Mouse (Mus musculus) liver, postnatal 0 days (tissue): ENCODE data around the gene Zg16. TPM values are rescaled to one million over a fixed set of nuclear protein-coding genes. Genes with fewer than 3 reads are reported as not detected.

Experiments used
- ATAC-seq: fragments of 200-750 bp; cut with Nextera tagmentation; 2 replicates; pipeline ENCODE4 v1.8.0; 2017; ENCODE audit warnings: mild to moderate bottlenecking, moderate library complexity
- DNase-seq: peaks from one replicate; pipeline ENCODE4 v3.0.0-alpha.2; 2016
- H3K27ac ChIP-seq: fragments of 300-500 bp; sonication (generic); 2 replicates; pipeline ENCODE4 v1.5.1; 2014; ENCODE audit warnings: antibody characterized with exemption, moderate library complexity, mild to moderate bottlenecking, low read depth
- H3K27me3 ChIP-seq: fragments of 300-500 bp; sonication (generic); 2 replicates; pipeline ENCODE4 v1.6.1; 2014; ENCODE audit warnings: low read length, control low read depth, mixed read lengths; ENCODE audit not compliant: insufficient read depth
- H3K36me3 ChIP-seq: fragments of 300-500 bp; sonication (generic); replicated peaks from 2 replicates; pipeline ENCODE4 v1.6.1; 2014; ENCODE audit warnings: mild to moderate bottlenecking, control low read depth, low read length, moderate library complexity, mixed read lengths; ENCODE audit not compliant: insufficient read depth
- H3K4me1 ChIP-seq: fragments of 300-500 bp; sonication (generic); 2 replicates; pipeline ENCODE4 v1.6.1; 2014; ENCODE audit warnings: antibody characterized with exemption, mild to moderate bottlenecking, control low read depth; ENCODE audit not compliant: insufficient read depth
- H3K4me2 ChIP-seq: fragments of 300-500 bp; sonication (generic); 2 replicates; pipeline ENCODE4 v1.6.1; 2014; ENCODE audit warnings: low read depth, mild to moderate bottlenecking, low read length, moderate library complexity, mixed read lengths
- H3K4me3 ChIP-seq: fragments of 300-500 bp; sonication (generic); 2 replicates; pipeline ENCODE4 v1.5.1; 2014; ENCODE audit warnings: low read depth, low read length
- H3K9ac ChIP-seq: fragments of 300-500 bp; sonication (generic); replicated peaks from 2 replicates; pipeline ENCODE4 v1.6.1; 2014; ENCODE audit warnings: mild to moderate bottlenecking, moderate library complexity
- H3K9me3 ChIP-seq: fragments of 300-500 bp; sonication (generic); 2 replicates; pipeline ENCODE4 v1.6.1; 2016; ENCODE audit warnings: mild to moderate bottlenecking, control low read depth, low read length, mixed read lengths
- CTCF ChIP-seq: sonication (generic); IDR thresholded peaks from 2 replicates; pipeline ENCODE4 v1.5.1; 2016; ENCODE audit warnings: antibody characterized with exemption, low read depth
- EP300 ChIP-seq: IDR thresholded peaks from 2 replicates; pipeline ENCODE4 v1.6.1; 2016; ENCODE audit warnings: antibody characterized with exemption, low read depth, mild to moderate bottlenecking
- WGBS: fragments of 180-500 bp; shearing (Covaris S2); extraction: QIAGEN DNeasy Blood & Tissue Kit; methylation state at CpG from one replicate; pipeline ENCODE4 v1.1.7; 2014; ENCODE audit not compliant: insufficient replicate concordance; 5-methylcytosine and 5-hydroxymethylcytosine counted together
- microRNA-seq: library from miRNA; unstranded; fragments of <30 nt; microRNA quantifications from one replicate; pipeline ENCODE4, GENCODE M21; 2016
- polyA plus RNA-seq: library from polyadenylated mRNA; unstranded; fragments of >200 nt; fragmentation: Nextera tagmentation; extraction: Ambion mirVana; gene quantifications from 2 replicates; pipeline ENCODE4 v1.2.1, GENCODE M21; 2015

Gene Zg16
- polyA plus RNA-seq, 1 experiment from 2014 or later, result 0.59 TPM

GRCm38 (mm10) chr7:127008239-127009019 is 78.7 kb downstream of the Zg16 start:
- H3K4me3 ChIP-seq, result no peak overlapping the region
- 44% methylated on average over 9 of the region's 9 CpGs for WGBS
- H3K4me1 ChIP-seq, result peaks cover 32% of the 10 kb centered on the region

GRCm38 (mm10) chr7:127007313-127008024 is 79.7 kb downstream of the Zg16 start:
- Histone ChIP-seq H3K9me3 (no peaks in the 10 kb centered on the region), H3K9ac (no peak overlapping the region), H3K27me3 (no peaks in the 10 kb centered on the region), H3K4me2 (no peak overlapping the region), H3K4me3 (no peak overlapping the region), H3K4me1 (peaks cover 28% of the 10 kb centered on the region), H3K27ac (peak overlapping the region; percentile 94), H3K36me3 (no peaks in the 10 kb centered on the region; the same call in 1 of the 2 replicates)
- ATAC-seq (no peak), DNase-seq (no peak)
- TF ChIP-seq EP300 (no peak), CTCF (no peak)
- WGBS, result 81% methylated on average over 6 of the region's 6 CpGs

More at GRCm38 (mm10) chr7:127008239-127009019, 78.7 kb downstream of the Zg16 start:
- peak overlapping the region; percentile 52 for H3K9ac ChIP-seq
- H3K9me3 ChIP-seq, result no peaks in the 10 kb centered on the region
- TF ChIP-seq EP300, result peak; percentile 7
- TF ChIP-seq CTCF, result no peak
- peak overlapping the region; percentile 94 for H3K27ac ChIP-seq
- H3K27me3 ChIP-seq, result no peaks in the 10 kb centered on the region
- peak overlapping the region; percentile 1 for H3K4me2 ChIP-seq
- DNase-seq (peak; percentile 72), ATAC-seq (peak; percentile 93)
- H3K36me3 ChIP-seq, result peaks cover 4% of the 10 kb centered on the region; the same call in 1 of the 2 replicates

- 87% methylated on average over 4 of the region's 4 CpGs for WGBS
- Histone ChIP-seq H3K4me1 (peaks cover 21% of the 10 kb centered on the region), H3K4me2 (no peak overlapping the region), H3K9me3 (no peaks in the 10 kb centered on the region), H3K27ac (no peak overlapping the region), H3K9ac (no peak overlapping the region), H3K36me3 (no peaks in the 10 kb centered on the region; the same call in 1 of the 2 replicates), H3K27me3 (no peaks in the 10 kb centered on the region), H3K4me3 (no peak overlapping the region)
- ATAC-seq, result no peak
- TF ChIP-seq CTCF (peak; percentile 54), EP300 (no peak)
- no peak for DNase-seq
Measured at GRCm38 (mm10) chr7:127004122-127004875, 82.8 kb downstream of the Zg16 start.

- no peak for TF ChIP-seq EP300
- TF ChIP-seq CTCF, result no peak
- H3K4me3 ChIP-seq, result no peak overlapping the region
- H3K27ac ChIP-seq, result no peak overlapping the region
- 82% methylated on average over 5 of the region's 5 CpGs for WGBS
- H3K27me3 ChIP-seq, result no peaks in the 10 kb centered on the region
- H3K4me1 ChIP-seq, result peaks cover 15% of the 10 kb centered on the region
- H3K9ac ChIP-seq, result no peak overlapping the region
- no peaks in the 10 kb centered on the region for H3K9me3 ChIP-seq
- H3K4me2 ChIP-seq, result no peak overlapping the region
- DNase-seq (no peak), ATAC-seq (no peak)
- peaks cover 2% of the 10 kb centered on the region; the same call in 1 of the 2 replicates for H3K36me3 ChIP-seq
Measured at GRCm38 (mm10) chr7:127003620-127004019, 83.5 kb downstream of the Zg16 start.

Small RNAs within 50 kb of the gene (microRNA-seq; reads per million reads assigned to microRNA genes)
- gene Gm44343, result not detected

Other genes starting within 250 kb of the Zg16 start
- gene Doc2a, start 239.9 kb downstream of the Zg16 start, polyA plus RNA-seq, result not detected in 2 replicates
- 6.5 and 7.2 TPM in 2 replicates for gene Hirip3, start 225.4 kb downstream of the Zg16 start, polyA plus RNA-seq
- gene Ino80e, start 225.0 kb downstream of the Zg16 start, polyA plus RNA-seq, result 17.2 and 20.6 TPM in 2 replicates
- 7.5 and 8.7 TPM in 2 replicates for gene Taok2, start 202.6 kb downstream of the Zg16 start, polyA plus RNA-seq
- gene Tmem219, start 164.4 kb downstream of the Zg16 start, polyA plus RNA-seq, result 35.6 and 38.4 TPM in 2 replicates
- gene Kctd13, start 158.4 kb downstream of the Zg16 start, polyA plus RNA-seq, result 4.4 and 4.6 TPM in 2 replicates
- gene Asphd1, start 137.7 kb downstream of the Zg16 start, polyA plus RNA-seq, result not detected in 2 replicates
- gene Sez6l2, start 136.8 kb downstream of the Zg16 start, polyA plus RNA-seq, result 0.09 and 0.43 TPM in 2 replicates
- gene Cdipt, start 111.4 kb downstream of the Zg16 start, polyA plus RNA-seq, result 33.2 and 37.4 TPM in 2 replicates
- gene Cdiptos, start 111.2 kb downstream of the Zg16 start, polyA plus RNA-seq, result 0.68 and 1.0 TPM in 2 replicates
- gene Mvp, start 72.7 kb downstream of the Zg16 start, polyA plus RNA-seq, result 10.5 and 10.9 TPM in 2 replicates
- 0.26 TPM in 1 of 2 replicates, not detected in the other for gene Pagr1b, start 70.8 kb downstream of the Zg16 start, polyA plus RNA-seq
- 12.2 and 13.8 TPM in 2 replicates for gene Pagr1a, start 70.0 kb downstream of the Zg16 start, polyA plus RNA-seq
- 4.5 and 7.8 TPM in 2 replicates for gene Gm42742, start 66.2 kb downstream of the Zg16 start, polyA plus RNA-seq
- gene Prrt2, start 66.1 kb downstream of the Zg16 start, polyA plus RNA-seq, result 0.18 TPM in 1 of 2 replicates, not detected in the other
- 20.0 and 24.0 TPM in 2 replicates for gene Maz, start 60.3 kb downstream of the Zg16 start, polyA plus RNA-seq
- gene Kif22, start 44.9 kb downstream of the Zg16 start, polyA plus RNA-seq, result 45.4 and 47.4 TPM in 2 replicates
- 7.6 and 8.1 TPM in 2 replicates for gene AI467606, start 4.0 kb upstream of the Zg16 start, polyA plus RNA-seq
- 148 and 151 TPM in 2 replicates for gene Qprt, start 34.9 kb upstream of the Zg16 start, polyA plus RNA-seq
- 4.9 and 5.6 TPM in 2 replicates for gene Spn, start 50.5 kb upstream of the Zg16 start, polyA plus RNA-seq
- gene Cd2bp2, start 108.7 kb upstream of the Zg16 start, polyA plus RNA-seq, result 11.5 and 14.0 TPM in 2 replicates
- gene Tbc1d10b, start 121.1 kb upstream of the Zg16 start, polyA plus RNA-seq, result 8.3 and 8.6 TPM in 2 replicates
- gene Mylpf, start 121.6 kb upstream of the Zg16 start, polyA plus RNA-seq, result 19.7 and 94.3 TPM in 2 replicates
- 4.0 and 5.3 TPM in 2 replicates for gene Zfp553, start 145.7 kb upstream of the Zg16 start, polyA plus RNA-seq
- gene Sept1, start 145.8 kb upstream of the Zg16 start, polyA plus RNA-seq, result 16.7 and 17.3 TPM in 2 replicates
- gene Zfp771, start 156.9 kb upstream of the Zg16 start, polyA plus RNA-seq, result 15.5 and 17.8 TPM in 2 replicates
- 96.8 and 107 TPM in 2 replicates for gene Dctpp1, start 173.4 kb upstream of the Zg16 start, polyA plus RNA-seq
- gene Sephs2, start 186.7 kb upstream of the Zg16 start, polyA plus RNA-seq, result 712 and 714 TPM in 2 replicates
- gene Itgal, start 208.9 kb upstream of the Zg16 start, polyA plus RNA-seq, result 5.9 and 6.8 TPM in 2 replicates